Mouse (Mus musculus) thymus, adult 2 months (tissue): ENCODE results near the gene H6pd. TPM values are rescaled to one million over a fixed set of nuclear protein-coding genes. Genes with fewer than 3 reads are reported as not detected.

Experiments used
- DNase-seq: peaks from one replicate; pipeline ENCODE4 v3.0.0; 2021
- H3K27ac ChIP-seq: fragments of 200-500 bp; 2 replicates; pipeline ENCODE4 v1.5.1; 2012; ENCODE audit warnings: low read length, control low read depth; ENCODE audit not compliant: control insufficient read depth, insufficient read depth
- H3K27me3 ChIP-seq: fragments of 200-500 bp; 2 replicates; pipeline ENCODE4 v1.6.1; 2012; ENCODE audit warnings: mild to moderate bottlenecking, low read length, moderate library complexity, mixed read lengths; ENCODE audit not compliant: control insufficient read depth, insufficient read depth
- H3K36me3 ChIP-seq: fragments of 200-500 bp; 2 replicates; pipeline ENCODE4 v1.6.1; 2012; ENCODE audit warnings: mild to moderate bottlenecking, low read length, moderate library complexity; ENCODE audit not compliant: control insufficient read depth, insufficient read depth
- H3K4me1 ChIP-seq: fragments of 200-500 bp; replicated peaks from 2 replicates; pipeline ENCODE4 v1.6.1; 2012; ENCODE audit warnings: low read length; ENCODE audit not compliant: control insufficient read depth, insufficient read depth
- H3K4me3 ChIP-seq: fragments of 200-500 bp; 2 replicates; pipeline ENCODE4 v1.5.1; 2012; ENCODE audit warnings: mild to moderate bottlenecking, low read length, control low read depth, moderate library complexity; ENCODE audit not compliant: control insufficient read depth, insufficient read depth
- CTCF ChIP-seq: fragments of 200-500 bp; IDR thresholded peaks from 2 replicates; pipeline ENCODE4 v1.5.1; 2012; ENCODE audit warnings: mild to moderate bottlenecking, control low read depth, low read length, moderate library complexity, borderline replicate concordance; ENCODE audit not compliant: control insufficient read depth, poor library complexity, insufficient read depth; ENCODE audit errors: extremely low read depth
- POLR2A ChIP-seq: fragments of 200-500 bp; IDR thresholded peaks from 2 replicates; pipeline ENCODE4 v1.6.1; 2012; ENCODE audit warnings: mild to moderate bottlenecking, low read length, control low read depth, moderate library complexity; ENCODE audit not compliant: control insufficient read depth, poor library complexity, insufficient read depth; ENCODE audit errors: extremely low read depth
- WGBS: fragments of 180-500 bp; shearing (Covaris S2); methylation state at CpG from one replicate; pipeline ENCODE4 v1.1.7; 2018; 5-methylcytosine and 5-hydroxymethylcytosine counted together
- polyA plus RNA-seq: library from polyadenylated mRNA; depleted of rRNA; stranded (reverse); fragments of >200 nt; gene quantifications from 2 replicates; pipeline ENCODE4 v1.2.3, GENCODE M21; 2012

Gene H6pd
- polyA plus RNA-seq, 1 experiment, result 138 TPM

DNA sequence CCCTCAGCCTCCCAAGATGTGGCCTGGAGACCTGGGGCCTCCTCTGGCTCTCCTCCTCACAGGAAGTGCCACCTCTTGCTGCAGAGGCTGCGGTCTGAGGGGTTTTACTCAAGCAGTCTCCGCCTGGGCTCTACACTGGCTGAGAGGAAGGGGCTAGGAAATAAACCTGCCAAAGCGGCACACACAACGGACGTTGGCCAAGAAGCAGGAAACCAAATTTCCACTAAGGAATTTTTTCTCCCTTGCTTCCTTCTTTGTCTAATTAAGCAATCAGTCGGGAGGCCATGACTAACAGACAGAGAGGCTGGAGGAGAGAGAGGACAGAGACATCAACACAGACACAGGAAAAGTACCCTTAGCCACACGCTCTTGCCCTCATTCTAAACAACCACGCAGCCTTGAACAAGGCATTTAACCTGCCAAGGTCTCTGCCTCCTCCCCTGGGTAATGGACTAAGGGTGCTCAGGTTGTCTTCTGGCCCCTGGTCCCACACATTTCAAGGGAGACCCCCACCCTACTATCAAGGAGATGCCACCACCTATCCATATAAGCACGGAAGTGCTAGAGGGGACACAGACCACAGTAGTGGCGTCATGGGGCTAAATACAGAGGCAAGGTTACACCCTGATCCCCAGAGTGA, 7.5 kb downstream of the H6pd start:
- no peak for TF ChIP-seq CTCF
- no peak for TF ChIP-seq POLR2A
- Histone ChIP-seq H3K27me3 (no peaks in the 10 kb centered on the region), H3K4me1 (peaks cover 59% of the 10 kb centered on the region), H3K36me3 (no peaks in the 10 kb centered on the region; the same call in 1 of the 2 replicates), H3K4me3 (no peak overlapping the region), H3K27ac (peak overlapping the region; percentile 56)
- peak; percentile 54 for DNase-seq
- WGBS, result 7% methylated on average over 10 of the region's 10 CpGs

DNA sequence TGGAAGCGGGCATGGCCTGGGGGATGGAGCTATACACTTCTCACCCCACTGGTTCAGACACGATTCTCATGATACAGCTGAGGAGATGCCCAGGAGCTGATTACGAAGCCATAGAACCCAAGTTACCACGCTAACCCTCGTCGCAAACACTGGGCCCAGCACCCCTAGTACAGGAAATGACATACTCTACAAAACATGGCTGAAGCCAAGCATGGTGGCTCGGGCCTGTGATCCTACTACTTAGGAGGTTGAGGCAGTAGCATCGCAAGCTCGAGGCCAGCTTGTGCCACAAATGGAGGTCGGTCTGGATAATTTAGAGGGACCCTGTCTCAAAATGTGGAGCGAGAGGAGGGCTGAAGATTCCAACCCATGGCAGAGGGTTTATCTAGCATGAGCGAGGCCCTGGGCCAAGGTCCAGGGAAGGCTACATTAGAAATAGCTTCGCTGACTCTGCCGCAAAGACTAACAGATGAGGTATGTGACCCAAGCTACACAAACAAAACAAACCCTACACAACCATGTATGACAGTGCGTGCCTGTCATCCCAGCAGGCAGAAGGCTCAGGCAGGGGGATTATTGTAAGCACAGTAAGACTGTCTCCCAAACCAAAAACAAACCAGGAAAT, 8.8 kb downstream of the H6pd start:
- H3K4me3 ChIP-seq, result no peak overlapping the region
- H3K4me1 ChIP-seq, result peaks cover 53% of the 10 kb centered on the region
- no peak for TF ChIP-seq CTCF
- TF ChIP-seq POLR2A, result no peak
- H3K36me3 ChIP-seq, result peaks cover 3% of the 10 kb centered on the region; the same call in 1 of the 2 replicates
- no peaks in the 10 kb centered on the region for H3K27me3 ChIP-seq
- H3K27ac ChIP-seq, result no peak overlapping the region
- DNase-seq, result no peak
- WGBS, result 88% methylated on average over 15 of the region's 15 CpGs

DNA sequence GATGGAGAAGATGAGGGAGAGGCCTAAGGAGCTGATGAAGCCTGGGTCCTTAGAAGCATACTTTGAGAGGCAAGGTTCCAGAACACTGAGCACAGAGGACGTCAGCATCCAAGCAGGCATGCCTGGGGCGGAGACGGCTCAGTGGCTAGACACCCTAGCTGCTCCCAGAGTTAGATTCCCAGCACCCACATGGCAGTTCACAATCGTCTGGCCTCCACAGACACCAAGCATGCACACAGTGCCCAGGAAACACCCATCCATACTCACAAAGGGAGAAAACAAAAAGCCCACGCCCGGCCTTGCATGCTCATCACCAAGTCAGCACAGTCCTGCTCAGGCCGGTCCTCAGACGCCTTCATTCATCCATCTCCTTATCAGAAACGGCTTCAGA, 9.3 kb downstream of the H6pd start:
- WGBS, result 93% methylated on average over 9 of the region's 9 CpGs
- Histone ChIP-seq H3K27ac (no peak overlapping the region), H3K27me3 (no peaks in the 10 kb centered on the region), H3K4me1 (peaks cover 53% of the 10 kb centered on the region), H3K4me3 (no peak overlapping the region), H3K36me3 (peaks cover 3% of the 10 kb centered on the region; the same call in 1 of the 2 replicates)
- DNase-seq, result no peak
- TF ChIP-seq CTCF, result no peak
- no peak for TF ChIP-seq POLR2A

DNA sequence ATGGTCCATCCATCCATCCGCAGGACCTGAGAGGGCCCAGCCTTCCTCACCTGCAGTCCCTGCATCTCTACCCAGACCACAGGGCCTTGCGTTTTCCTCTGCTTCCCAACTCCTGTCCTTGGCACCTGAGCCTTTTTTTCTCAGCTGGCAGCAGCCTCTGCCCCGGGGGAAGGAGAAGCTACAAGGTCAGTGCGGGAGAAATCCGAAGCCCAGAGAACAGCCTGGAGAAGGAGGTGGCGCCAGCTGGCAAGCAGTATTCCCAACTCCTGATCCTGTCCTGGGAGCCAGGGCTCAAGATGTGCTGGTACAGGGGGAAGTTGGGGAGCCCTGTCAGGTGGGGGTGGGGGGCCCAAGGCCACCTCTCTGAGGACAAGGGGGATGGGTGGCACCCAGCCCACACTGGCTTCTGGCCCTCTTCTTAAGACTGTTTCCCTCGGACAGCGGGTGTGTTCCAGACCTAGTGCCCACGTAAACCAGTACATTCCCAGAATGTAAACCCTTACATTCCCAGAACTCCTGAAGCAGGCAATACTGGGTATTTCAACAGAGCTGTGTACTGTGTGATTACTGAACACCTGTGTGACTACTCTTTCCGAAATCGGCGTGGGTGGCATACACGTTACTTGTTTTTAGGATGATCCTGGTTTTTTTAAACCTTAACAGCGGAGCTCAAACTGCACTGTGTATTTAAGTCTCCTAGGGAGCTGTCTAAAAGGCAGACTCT, 9.9 kb downstream of the H6pd start:
- no peak for DNase-seq
- 95% methylated on average over 14 of the region's 14 CpGs for WGBS
- no peak overlapping the region for H3K4me3 ChIP-seq
- TF ChIP-seq POLR2A, result no peak
- TF ChIP-seq CTCF, result no peak
- no peaks in the 10 kb centered on the region for H3K27me3 ChIP-seq
- H3K4me1 ChIP-seq, result peaks cover 49% of the 10 kb centered on the region
- H3K36me3 ChIP-seq, result peaks cover 3% of the 10 kb centered on the region; the same call in 1 of the 2 replicates
- H3K27ac ChIP-seq, result no peak overlapping the region

DNA sequence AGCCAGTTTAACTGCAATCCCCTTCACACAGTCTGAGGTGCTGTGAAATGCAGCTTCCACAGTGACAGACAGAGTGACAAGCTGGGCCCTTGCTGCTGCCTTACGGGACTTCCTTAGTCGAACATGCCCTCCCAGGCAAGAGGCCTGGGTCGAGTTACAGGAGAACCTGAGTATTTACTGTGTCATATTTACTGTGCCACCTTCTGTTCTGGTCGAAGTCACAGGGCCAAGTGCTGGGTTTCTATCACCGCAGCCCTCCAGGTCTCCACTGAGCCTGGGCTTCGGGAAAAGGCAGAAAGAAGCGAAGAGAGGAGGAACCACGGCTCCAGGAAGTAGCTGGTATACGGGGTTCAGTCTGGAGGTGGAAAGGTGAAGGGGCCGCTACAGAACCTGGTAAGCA, 10.8 kb downstream of the H6pd start:
- TF ChIP-seq CTCF, result no peak
- H3K4me3 ChIP-seq, result no peak overlapping the region
- 39% methylated on average over 10 of the region's 10 CpGs for WGBS
- no peak for DNase-seq
- no peaks in the 10 kb centered on the region for H3K27me3 ChIP-seq
- H3K4me1 ChIP-seq, result peaks cover 45% of the 10 kb centered on the region
- H3K36me3 ChIP-seq, result peaks cover 3% of the 10 kb centered on the region; the same call in 1 of the 2 replicates
- H3K27ac ChIP-seq, result peak overlapping the region; percentile 67

DNA sequence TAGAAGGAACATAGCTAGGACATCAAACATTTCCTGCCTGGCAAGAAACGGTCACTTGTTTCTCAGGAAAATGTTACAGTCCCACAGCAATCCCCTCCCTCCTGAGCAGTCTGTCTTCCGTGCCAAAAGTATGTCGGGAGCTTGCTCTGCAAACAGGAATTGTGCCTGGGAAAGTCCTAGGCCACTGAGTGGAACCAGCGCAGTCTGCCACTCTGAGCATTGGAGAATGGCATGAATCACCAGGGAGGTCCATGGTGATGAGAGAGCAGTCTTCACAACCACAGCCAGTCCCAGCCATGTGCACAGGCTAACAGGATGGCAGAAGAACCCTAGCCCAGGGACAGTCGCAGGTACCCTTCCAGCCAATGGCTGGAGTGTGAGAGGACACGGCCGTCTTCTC, 12.4 kb downstream of the H6pd start:
- TF ChIP-seq CTCF (no peak), POLR2A (no peak)
- Histone ChIP-seq H3K27me3 (no peaks in the 10 kb centered on the region), H3K4me1 (peaks cover 46% of the 10 kb centered on the region), H3K36me3 (peaks cover 3% of the 10 kb centered on the region; the same call in 1 of the 2 replicates), H3K27ac (no peak overlapping the region), H3K4me3 (no peak overlapping the region)
- DNase-seq, result no peak
- 92% methylated on average over 7 of the region's 7 CpGs for WGBS
